Mouse (Mus musculus) liver, adult 2 months (tissue): ENCODE results near the gene Gm48551. TPM values are rescaled to one million over a fixed set of nuclear protein-coding genes. Genes with fewer than 3 reads are reported as not detected.

ENCODE experiments used
- DNase-seq: peaks from one replicate; pipeline ENCODE4 v3.0.0-alpha.2; 2011; ENCODE audit warnings: low read depth, low spot score; ENCODE audit errors: extremely low read depth
- H3K27ac ChIP-seq: fragments of 200-500 bp; replicated peaks from 2 replicates; pipeline ENCODE4 v1.5.1; 2012; ENCODE audit warnings: low read depth, mild to moderate bottlenecking, control low read depth, inconsistent platforms, low read length; ENCODE audit not compliant: insufficient read depth
- H3K27me3 ChIP-seq: fragments of 200-500 bp; 2 replicates; pipeline ENCODE4 v1.6.1; 2012; ENCODE audit warnings: mild to moderate bottlenecking, moderate library complexity, low read length, inconsistent platforms; ENCODE audit not compliant: control insufficient read depth, insufficient read depth
- H3K36me3 ChIP-seq: fragments of 200-500 bp; 2 replicates; pipeline ENCODE4 v1.6.1; 2012; ENCODE audit warnings: low read length, inconsistent platforms; ENCODE audit not compliant: control insufficient read depth, insufficient read depth
- H3K4me1 ChIP-seq: fragments of 200-500 bp; 2 replicates; pipeline ENCODE4 v1.6.1; 2011; ENCODE audit warnings: low read length; ENCODE audit not compliant: control insufficient read depth, insufficient read depth
- H3K4me3 ChIP-seq: fragments of 200-500 bp; 2 replicates; pipeline ENCODE4 v1.5.1; 2011; ENCODE audit warnings: low read depth, mild to moderate bottlenecking, control low read depth, low read length, moderate library complexity; ENCODE audit not compliant: insufficient read depth
- H3K79me2 ChIP-seq: fragments of 200-500 bp; 2 replicates; pipeline ENCODE4 v1.6.1; 2012; ENCODE audit warnings: inconsistent platforms, mild to moderate bottlenecking, low read length, moderate library complexity; ENCODE audit not compliant: control insufficient read depth, insufficient read depth
- H3K9ac ChIP-seq: fragments of 200-500 bp; 2 replicates; pipeline ENCODE4 v1.6.1; 2012; ENCODE audit warnings: low read depth, mild to moderate bottlenecking, control low read depth, inconsistent platforms, low read length
- CTCF ChIP-seq: fragments of 200-500 bp; IDR thresholded peaks from 2 replicates; pipeline ENCODE4 v1.5.1; 2011; ENCODE audit warnings: low read depth, low read length, control low read depth
- POLR2A ChIP-seq: fragments of 200-500 bp; IDR thresholded peaks from 2 replicates; pipeline ENCODE4 v1.6.1; 2011; ENCODE audit warnings: low read length, control low read depth; ENCODE audit not compliant: insufficient read depth; ENCODE audit errors: extremely low read depth
- WGBS: fragments of 180-500 bp; shearing (Covaris S2); methylation state at CpG from one replicate; pipeline ENCODE4 v1.1.7; 2018; 5-methylcytosine and 5-hydroxymethylcytosine counted together
- polyA plus RNA-seq: library from polyadenylated mRNA; depleted of rRNA; stranded (reverse); fragments of >200 nt; gene quantifications from 2 replicates; pipeline ENCODE4 v1.2.3, GENCODE M21; 2012
- total RNA-seq: library from RNA; depleted of rRNA; stranded (reverse); fragments of >200 nt; gene quantifications from 2 replicates; pipeline ENCODE4 v1.2.3, GENCODE M21; 2014

The Gm48551 gene
- total and polyA plus RNA-seq, 2 experiments, result 0.32 to 2.4 TPM

DNA sequence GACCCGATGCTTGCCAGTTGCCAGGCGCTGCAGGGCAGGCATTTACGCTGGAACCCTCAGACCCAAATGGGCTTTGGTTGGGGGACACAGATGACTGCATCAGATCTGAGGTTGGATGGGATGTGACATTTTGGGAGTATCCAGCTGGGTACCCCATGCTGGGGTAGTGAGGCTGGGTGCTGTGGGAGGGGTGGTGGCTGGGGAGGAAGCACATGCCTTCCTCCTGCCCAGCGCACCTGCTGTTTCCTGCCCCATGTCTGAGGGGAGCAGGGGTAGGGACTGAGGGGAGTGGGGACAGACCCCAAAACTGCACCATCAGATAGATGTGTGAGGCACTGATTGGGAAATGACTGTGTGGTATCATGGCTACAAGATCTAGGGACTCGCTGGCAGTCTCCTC lies 12.5 kb downstream of the Gm48551 start:
- TF ChIP-seq CTCF (no peak), POLR2A (no peak)
- H3K27ac ChIP-seq, result no peak overlapping the region
- peaks cover 11% of the 10 kb centered on the region; the same call in 1 of the 2 replicates for H3K36me3 ChIP-seq
- DNase-seq, result no peak
- WGBS, result 93% methylated on average over 5 of the region's 5 CpGs
- no peak overlapping the region for H3K4me3 ChIP-seq
- H3K4me1 ChIP-seq, result peaks cover 3% of the 10 kb centered on the region
- no peak overlapping the region for H3K9ac ChIP-seq
- H3K27me3 ChIP-seq, result no peaks in the 10 kb centered on the region
- H3K79me2 ChIP-seq, result 0 out of 2 replicates have a peak, but pooled peaks cover 3% of the 10 kb centered on the region

DNA sequence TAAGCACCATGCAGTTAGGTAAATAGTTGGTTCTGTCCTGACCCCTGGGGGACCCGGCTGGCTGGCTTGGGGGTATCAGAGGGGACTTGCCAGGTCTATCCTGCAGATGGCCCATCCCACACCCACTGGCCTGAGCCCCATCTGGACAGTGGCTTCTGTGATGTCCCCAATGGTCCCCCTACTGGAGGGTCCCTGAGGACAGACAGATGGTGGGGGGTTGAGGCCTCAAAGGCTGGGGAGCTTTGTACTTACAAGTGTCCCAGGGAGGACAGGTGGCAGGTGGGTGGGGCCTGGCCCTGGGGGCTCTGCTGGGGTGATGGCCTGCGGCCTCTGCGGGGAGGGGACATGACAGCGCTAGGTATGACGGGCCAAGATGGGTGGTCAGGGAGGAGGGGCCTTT lies 15.0 kb downstream of the Gm48551 start:
- Histone ChIP-seq H3K4me1 (peaks cover 3% of the 10 kb centered on the region; the same call in 1 of the 2 replicates), H3K27me3 (no peaks in the 10 kb centered on the region), H3K27ac (no peak overlapping the region), H3K9ac (no peak overlapping the region), H3K79me2 (0 out of 2 replicates have a peak, but pooled peaks cover 3% of the 10 kb centered on the region), H3K36me3 (peaks cover 12% of the 10 kb centered on the region; the same call in 1 of the 2 replicates), H3K4me3 (no peak overlapping the region)
- TF ChIP-seq CTCF (no peak), POLR2A (no peak)
- 89% methylated on average over 5 of the region's 5 CpGs for WGBS
- DNase-seq, result no peak

DNA sequence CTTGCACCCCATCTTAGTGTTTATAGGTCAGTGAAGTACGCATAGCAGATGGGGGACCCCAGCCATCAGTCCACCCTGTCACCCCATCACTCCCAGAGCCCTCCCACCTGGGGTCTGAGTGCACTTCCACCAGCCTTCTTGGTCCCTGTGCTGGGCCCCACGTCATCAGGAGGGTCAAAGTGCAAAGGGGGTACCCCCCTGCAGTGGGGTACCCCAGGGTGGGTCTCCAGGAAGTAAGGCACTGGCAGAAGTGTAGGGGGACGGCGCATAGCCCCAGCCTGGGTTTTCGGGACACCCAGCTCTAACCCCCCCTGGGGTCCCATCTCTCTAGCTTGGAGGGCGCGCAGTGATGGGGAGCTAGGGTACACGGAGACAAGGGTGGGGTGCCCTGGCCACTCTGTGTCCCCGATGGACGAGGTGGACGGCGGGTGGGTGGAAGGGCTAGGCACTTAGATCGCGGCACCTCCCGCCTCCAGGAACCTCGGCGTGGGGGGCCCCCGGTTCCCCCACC lies 15.6 kb downstream of the Gm48551 start:
- Histone ChIP-seq H3K36me3 (peaks cover 15% of the 10 kb centered on the region; the same call in 1 of the 2 replicates), H3K4me3 (no peak overlapping the region), H3K9ac (no peak overlapping the region), H3K27me3 (no peaks in the 10 kb centered on the region), H3K27ac (no peak overlapping the region), H3K79me2 (0 out of 2 replicates have a peak, but pooled peaks cover 3% of the 10 kb centered on the region), H3K4me1 (peaks cover 3% of the 10 kb centered on the region; the same call in 1 of the 2 replicates)
- no peak for DNase-seq
- TF ChIP-seq POLR2A, result no peak
- TF ChIP-seq CTCF, result no peak
- WGBS, result 92% methylated on average over 18 of the region's 18 CpGs

DNA sequence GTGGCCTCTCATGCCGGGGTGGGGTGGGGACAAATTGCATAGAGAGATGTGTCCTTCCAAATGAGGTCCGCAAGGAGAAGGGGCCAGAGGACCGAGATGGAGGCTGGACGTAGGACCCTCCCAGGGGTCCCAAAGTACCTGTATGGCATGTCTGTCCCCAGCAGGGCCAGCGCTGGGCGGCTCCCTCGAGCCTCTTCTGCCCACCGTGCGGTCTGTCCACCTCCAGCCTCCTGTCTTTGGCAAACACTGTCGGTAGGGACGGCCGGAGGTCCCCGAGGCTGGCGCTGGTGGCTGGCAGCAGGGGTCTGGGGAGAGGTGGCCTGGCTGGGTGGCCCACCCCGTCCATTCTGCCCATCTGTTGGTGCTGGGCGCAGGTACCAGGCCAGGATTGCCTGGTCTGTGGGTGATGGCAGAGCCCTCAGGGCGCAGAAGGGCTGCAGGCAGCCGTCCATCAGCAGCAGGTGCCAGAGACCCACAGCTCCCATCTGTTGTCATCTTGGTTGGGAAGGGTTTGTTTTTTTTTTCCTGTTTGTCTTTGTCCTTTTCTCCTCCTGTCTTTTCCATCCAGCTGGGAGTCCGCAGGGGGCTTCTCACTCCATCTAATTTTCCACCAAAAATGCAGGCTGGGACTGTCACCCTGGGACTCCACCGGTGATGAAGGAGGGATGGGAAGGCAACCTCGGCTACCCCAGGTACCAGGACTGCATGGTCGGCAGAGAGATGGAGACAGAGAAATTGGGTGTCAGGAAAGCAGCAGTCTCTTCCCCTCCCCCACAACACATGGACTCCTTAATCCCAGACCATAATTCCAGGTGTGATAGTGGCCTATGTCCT lies 16.3 kb downstream of the Gm48551 start:
- no peak overlapping the region for H3K27ac ChIP-seq
- H3K9ac ChIP-seq, result no peak overlapping the region
- H3K27me3 ChIP-seq, result no peaks in the 10 kb centered on the region
- H3K4me3 ChIP-seq, result no peak overlapping the region
- TF ChIP-seq POLR2A, result no peak
- TF ChIP-seq CTCF, result no peak
- WGBS, result 85% methylated on average over 22 of the region's 22 CpGs
- peaks cover 19% of the 10 kb centered on the region; the same call in 1 of the 2 replicates for H3K36me3 ChIP-seq
- no peak for DNase-seq
- 0 out of 2 replicates have a peak, but pooled peaks cover 3% of the 10 kb centered on the region for H3K79me2 ChIP-seq
- H3K4me1 ChIP-seq, result peaks cover 5% of the 10 kb centered on the region; the same call in 1 of the 2 replicates

DNA sequence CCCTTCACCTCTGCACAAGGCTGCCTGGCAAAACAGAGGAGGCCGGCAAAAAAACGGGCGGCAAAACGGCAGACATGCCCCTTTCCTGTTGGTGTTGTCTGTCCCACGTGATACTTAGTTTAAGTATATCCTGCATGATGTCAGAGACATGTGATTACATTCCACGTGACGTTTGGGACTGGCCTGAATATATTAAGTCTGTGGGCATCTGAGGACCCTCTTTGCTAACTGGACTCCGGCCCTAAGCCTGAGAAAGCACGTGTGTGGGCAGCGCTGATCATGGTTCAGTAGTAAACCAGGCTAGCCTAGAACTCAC lies 16.9 kb downstream of the Gm48551 start:
- 72% methylated on average over 10 of the region's 10 CpGs for WGBS
- peak overlapping the region; percentile 27 for H3K27ac ChIP-seq
- peaks cover 21% of the 10 kb centered on the region; the same call in 1 of the 2 replicates for H3K36me3 ChIP-seq
- H3K27me3 ChIP-seq, result no peaks in the 10 kb centered on the region
- TF ChIP-seq CTCF (no peak), POLR2A (no peak)
- H3K4me1 ChIP-seq, result peaks cover 7% of the 10 kb centered on the region; the same call in 1 of the 2 replicates
- no peak for DNase-seq
- H3K9ac ChIP-seq, result no peak overlapping the region
- H3K79me2 ChIP-seq, result 0 out of 2 replicates have a peak, but pooled peaks cover 3% of the 10 kb centered on the region
- H3K4me3 ChIP-seq, result no peak overlapping the region
